ENCODE assay signal across 9 mouse cellular contexts in the genomic region with DNA sequence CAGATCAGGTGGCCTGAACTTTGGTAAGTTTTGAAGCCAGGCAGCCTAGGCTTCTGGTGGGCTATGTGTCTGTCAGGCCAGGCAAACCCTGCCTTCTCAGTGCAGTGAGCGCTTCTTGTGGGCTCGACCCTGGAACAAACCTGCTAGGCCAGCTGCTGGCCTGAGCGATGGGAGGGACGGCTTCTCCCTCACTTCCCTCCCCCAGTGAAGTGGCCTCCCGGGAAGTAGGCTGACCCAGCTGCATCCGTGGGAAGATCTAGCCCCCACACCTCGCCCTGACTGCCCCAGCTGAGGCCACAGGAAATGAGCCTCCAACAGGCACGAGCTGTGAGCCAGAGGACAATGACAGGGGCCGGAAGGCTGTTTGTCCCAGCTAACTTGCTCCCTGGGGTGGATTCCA. TPM values are rescaled to one million over a fixed set of nuclear protein-coding genes. Genes with fewer than 3 reads are reported as not detected.
DNase-seq lines count a peak whose midpoint lies in the region; ATAC-seq lines count a peak whose summit lies in the region.
"Had no signal": no experiment of that assay in that cellular context is flagged by ENCODE, and none has a peak within 500 bp of the region (broad histone marks: within the 10 kb centered on the region; RNA-seq: fewer than 3 reads in every experiment).

No protein-coding gene starts in this region.

- WGBS in midbrain, embryonic 10.5 days, result 27% methylated on average over 9 of the region's 9 CpGs
- WGBS in midbrain, embryonic 16.5 days, result 18% methylated on average over 9 of the region's 9 CpGs
- 10% methylated on average over 9 of the region's 9 CpGs for WGBS in heart, embryonic 15.5 days

- peaks cover 6% of the 10 kb centered on the region for H3K4me1 ChIP-seq in midbrain, embryonic 10.5 days
- no peaks in the 10 kb centered on the region for H3K4me1 ChIP-seq in midbrain, embryonic 16.5 days (ENCODE audit: control insufficient read depth, insufficient read depth, low read length)
- H3K4me1 ChIP-seq in heart, embryonic 15.5 days (replicated peaks), result peaks cover 20% of the 10 kb centered on the region

- peak overlapping the region; percentile 79 for H3K27ac ChIP-seq in midbrain, embryonic 10.5 days (replicated peaks)
- H3K27ac ChIP-seq in midbrain, embryonic 16.5 days (ENCODE audit: low read length), result no peak overlapping the region; the same call in 1 of the 2 replicates
- H3K27ac ChIP-seq in heart, embryonic 15.5 days, result peak overlapping the region; percentile 83

- H3K9me3 ChIP-seq in midbrain, embryonic 10.5 days (replicated peaks), result no peaks in the 10 kb centered on the region
- no peaks in the 10 kb centered on the region for H3K9me3 ChIP-seq in midbrain, embryonic 16.5 days (replicated peaks; ENCODE audit: control insufficient read depth, low read length, poor library complexity, severe bottlenecking)
- H3K9me3 ChIP-seq in heart, embryonic 15.5 days (replicated peaks), result no peaks in the 10 kb centered on the region
- H3K9me3 ChIP-seq: G1E had no signal

- H3K4me2 ChIP-seq in midbrain, embryonic 16.5 days (ENCODE audit: low read length), result no peak overlapping the region
- no peak overlapping the region for H3K4me2 ChIP-seq in heart, embryonic 15.5 days

- H3K36me3 ChIP-seq in midbrain, embryonic 10.5 days, result no peaks in the 10 kb centered on the region
- no peaks in the 10 kb centered on the region for H3K36me3 ChIP-seq in midbrain, embryonic 16.5 days (ENCODE audit: control insufficient read depth, insufficient read depth, low read length)
- no peaks in the 10 kb centered on the region for H3K36me3 ChIP-seq in heart, embryonic 15.5 days
- H3K36me3 ChIP-seq: G1E had no signal

- no peak overlapping the region for H3K9ac ChIP-seq in midbrain, embryonic 16.5 days (ENCODE audit: low read depth, low read length)
- H3K9ac ChIP-seq in heart, embryonic 15.5 days, result no peak overlapping the region

- no peaks in the 10 kb centered on the region for H3K27me3 ChIP-seq in midbrain, embryonic 10.5 days (ENCODE audit: low read depth, poor library complexity, severe bottlenecking)
- no peaks in the 10 kb centered on the region for H3K27me3 ChIP-seq in midbrain, embryonic 16.5 days (ENCODE audit: control insufficient read depth, insufficient read depth, low read depth, low read length)
- H3K27me3 ChIP-seq in heart, embryonic 15.5 days, result no peaks in the 10 kb centered on the region

- peak; percentile 38 for DNase-seq in midbrain, embryonic 10.5 days (ENCODE audit: low spot score)
- DNase-seq in embryo, embryonic 11.5 days (ENCODE audit: low read depth, low spot score), result peak; percentile 43
- DNase-seq in kidney, postnatal 25 days, result peak; percentile 78 to 94
- DNase-seq in urinary bladder, postnatal 36 days (ENCODE audit: low spot score in 2 of 2), result peak; percentile 30 to 67
- DNase-seq in layer of hippocampus, adult 9-11 months, result no peak

- H3K4me3 ChIP-seq in midbrain, embryonic 10.5 days, result no peak overlapping the region
- H3K4me3 ChIP-seq in midbrain, embryonic 16.5 days (ENCODE audit: low read depth, low read length), result no peak overlapping the region
- no peak overlapping the region for H3K4me3 ChIP-seq in heart, embryonic 15.5 days

- no peak for ATAC-seq in midbrain, embryonic 16.5 days
- ATAC-seq in heart, embryonic 15.5 days (replicated peaks; ENCODE audit: insufficient number of reproducible peaks, insufficient read depth, low FRiP score, low read depth), result peak; percentile 78
- ATAC-seq in megakaryocyte, adult 5-6 weeks (ENCODE audit: poor library complexity, severe bottlenecking), result peak; percentile 51; the same call in 1 of the 2 replicates

RNA-seq across cellular contexts. Expression of gene Smtn, which starts 32.7 kb away (rescaled TPM):
- 40.2 and 45.4 TPM in 2 replicates for polyA plus RNA-seq in midbrain, embryonic 10.5 days (2016; fragmentation: Nextera tagmentation; extraction: Ambion mirVana)
- polyA plus RNA-seq in midbrain, embryonic 16.5 days (2015; fragmentation: Nextera tagmentation; extraction: Ambion mirVana), result 14.2 and 14.7 TPM in 2 replicates
- polyA plus RNA-seq in heart, embryonic 15.5 days (2015; fragmentation: Nextera tagmentation; extraction: Ambion mirVana), result 79.2 and 101 TPM in 2 replicates
- 12.2 and 12.5 TPM in 2 replicates for total RNA-seq in megakaryocyte, adult 5-6 weeks (2015)
- 5.1 and 8.8 TPM in 2 replicates for total RNA-seq in megakaryocyte, adult 5-6 weeks (2017)
- total RNA-seq: G1E had no signal
- polyA plus RNA-seq: G1E had no signal

RNA-seq across cellular contexts. Expression of gene Selenom, which starts 58.6 kb away (rescaled TPM):
- 43.8 and 49.2 TPM in 2 replicates for polyA plus RNA-seq in midbrain, embryonic 10.5 days (2016; fragmentation: Nextera tagmentation; extraction: Ambion mirVana)
- polyA plus RNA-seq in midbrain, embryonic 16.5 days (2015; fragmentation: Nextera tagmentation; extraction: Ambion mirVana), result 87.5 and 129 TPM in 2 replicates
- 132 and 138 TPM in 2 replicates for polyA plus RNA-seq in heart, embryonic 15.5 days (2015; fragmentation: Nextera tagmentation; extraction: Ambion mirVana)
- 9.8 and 11.8 TPM in 2 replicates for total RNA-seq in megakaryocyte, adult 5-6 weeks (2015)
- 2.4 and 7.6 TPM in 2 replicates for total RNA-seq in megakaryocyte, adult 5-6 weeks (2017)
- total RNA-seq: G1E had no signal
- polyA plus RNA-seq: G1E had no signal
